Mouse (Mus musculus): ENCODE measurements around the gene Setd2. TPM values are rescaled to one million over a fixed set of nuclear protein-coding genes. Genes with fewer than 3 reads are reported as not detected.

Gene Setd2
- total RNA-seq, 1 experiment, result 78.9 TPM

GRCm38 (mm10) chr9:110533645-110534044 is 1.2 kb downstream of the Setd2 start:
- no peak for DNase-seq (ENCODE audit: low read depth, low spot score)
- Histone ChIP-seq H3K9ac (ENCODE audit: insufficient read depth, low read depth, low read length, poor library complexity, severe bottlenecking) (peak overlapping the region; percentile 49; the same call in 1 of the 2 replicates), H3K9me3 (ENCODE audit: control insufficient read depth, insufficient read depth, low read depth, low read length) (no peaks in the 10 kb centered on the region), H3K4me3 (ENCODE audit: insufficient read depth in 1 of 2, low read depth in 1 of 2, low read length in 2 of 2, poor library complexity in 1 of 2, severe bottlenecking in 1 of 2) (peak overlapping the region; percentile 94; a peak in 3 of 4 replicates), H3K27ac (ENCODE audit: insufficient read depth, low read depth, low read length, poor library complexity, severe bottlenecking) (no peak overlapping the region), H3K4me1 (ENCODE audit: control insufficient read depth in 2 of 2, insufficient read depth in 2 of 2, low read length in 2 of 2, poor library complexity in 1 of 2) (peaks cover 5 to 9% of the 10 kb centered on the region in 2 experiments; a peak in 3 of 4 replicates), H3K36me3 (ENCODE audit: control insufficient read depth, insufficient read depth, low read length, poor library complexity, severe bottlenecking) (no peaks in the 10 kb centered on the region)
- TF ChIP-seq ZC3H11A (IDR thresholded peaks at IDR 0.05; ENCODE audit: borderline replicate concordance, low read depth, low read length) (no peak), HCFC1 (IDR thresholded peaks at IDR 0.05; ENCODE audit: borderline replicate concordance, insufficient read depth, low read length) (no peak), ZNF384 (IDR thresholded peaks at IDR 0.05; ENCODE audit: low read depth, low read length) (no peak), MAFK (IDR thresholded peaks at IDR 0.05; ENCODE audit: insufficient read depth, low read depth, low read length) (no peak), CHD2 (IDR thresholded peaks at IDR 0.05; ENCODE audit: low read depth, low read length) (no peak)
- in situ Hi-C loops (cut with MboI; ENCODE audit: low sequenced_read_pairs in 2 of 2, unreplicated experiment in 2 of 2), result no loop called here

GRCm38 (mm10) chr9:110535114-110535513 is 2.7 kb downstream of the Setd2 start:
- Histone ChIP-seq H3K4me3 (ENCODE audit: insufficient read depth in 1 of 2, low read depth in 1 of 2, low read length in 2 of 2, poor library complexity in 1 of 2, severe bottlenecking in 1 of 2) (no peak overlapping the region), H3K27ac (ENCODE audit: insufficient read depth, low read depth, low read length, poor library complexity, severe bottlenecking) (no peak overlapping the region), H3K36me3 (ENCODE audit: control insufficient read depth, insufficient read depth, low read length, poor library complexity, severe bottlenecking) (no peaks in the 10 kb centered on the region), H3K9ac (ENCODE audit: insufficient read depth, low read depth, low read length, poor library complexity, severe bottlenecking) (no peak overlapping the region), H3K9me3 (ENCODE audit: control insufficient read depth, insufficient read depth, low read depth, low read length) (no peaks in the 10 kb centered on the region), H3K4me1 (ENCODE audit: control insufficient read depth in 2 of 2, insufficient read depth in 2 of 2, low read length in 2 of 2, poor library complexity in 1 of 2) (peaks cover 4 to 9% of the 10 kb centered on the region in 2 experiments; a peak in 3 of 4 replicates)
- in situ Hi-C loops (cut with MboI; ENCODE audit: low sequenced_read_pairs in 2 of 2, unreplicated experiment in 2 of 2), result no loop called here
- no peak for DNase-seq (ENCODE audit: low read depth, low spot score)
- no peak for TF ChIP-seq MAFK (IDR thresholded peaks at IDR 0.05; ENCODE audit: insufficient read depth, low read depth, low read length)
- no peak for TF ChIP-seq HCFC1 (IDR thresholded peaks at IDR 0.05; ENCODE audit: borderline replicate concordance, insufficient read depth, low read length)
- TF ChIP-seq CHD2 (IDR thresholded peaks at IDR 0.05; ENCODE audit: low read depth, low read length), result no peak
- TF ChIP-seq ZNF384 (IDR thresholded peaks at IDR 0.05; ENCODE audit: low read depth, low read length), result no peak
- TF ChIP-seq ZC3H11A (IDR thresholded peaks at IDR 0.05; ENCODE audit: borderline replicate concordance, low read depth, low read length), result no peak

- no peak for TF ChIP-seq MAFK (IDR thresholded peaks at IDR 0.05; ENCODE audit: insufficient read depth, low read depth, low read length)
- TF ChIP-seq ZC3H11A (IDR thresholded peaks at IDR 0.05; ENCODE audit: borderline replicate concordance, low read depth, low read length), result no peak
- TF ChIP-seq HCFC1 (IDR thresholded peaks at IDR 0.05; ENCODE audit: borderline replicate concordance, insufficient read depth, low read length), result no peak
- TF ChIP-seq CHD2 (IDR thresholded peaks at IDR 0.05; ENCODE audit: low read depth, low read length), result no peak
- no peak for TF ChIP-seq ZNF384 (IDR thresholded peaks at IDR 0.05; ENCODE audit: low read depth, low read length)
- Histone ChIP-seq H3K9me3 (ENCODE audit: control insufficient read depth, insufficient read depth, low read depth, low read length) (no peaks in the 10 kb centered on the region), H3K9ac (ENCODE audit: insufficient read depth, low read depth, low read length, poor library complexity, severe bottlenecking) (no peak overlapping the region), H3K4me1 (ENCODE audit: control insufficient read depth in 2 of 2, insufficient read depth in 2 of 2, low read length in 2 of 2, poor library complexity in 1 of 2) (peaks cover 2 to 6% of the 10 kb centered on the region in 2 experiments; a peak in 1 of 4 replicates), H3K27ac (ENCODE audit: insufficient read depth, low read depth, low read length, poor library complexity, severe bottlenecking) (no peak overlapping the region), H3K4me3 (ENCODE audit: insufficient read depth in 1 of 2, low read depth in 1 of 2, low read length in 2 of 2, poor library complexity in 1 of 2, severe bottlenecking in 1 of 2) (no peak overlapping the region), H3K36me3 (ENCODE audit: control insufficient read depth, insufficient read depth, low read length, poor library complexity, severe bottlenecking) (no peaks in the 10 kb centered on the region)
- in situ Hi-C loops (cut with MboI; ENCODE audit: low sequenced_read_pairs in 2 of 2, unreplicated experiment in 2 of 2), result no loop called here
- no peak for DNase-seq (ENCODE audit: low read depth, low spot score)
Measured at GRCm38 (mm10) chr9:110536636-110537035, 4.2 kb downstream of the Setd2 start.

- no peak overlapping the region for H3K4me3 ChIP-seq (ENCODE audit: insufficient read depth in 1 of 2, low read depth in 1 of 2, low read length in 2 of 2, poor library complexity in 1 of 2, severe bottlenecking in 1 of 2)
- H3K9me3 ChIP-seq (ENCODE audit: control insufficient read depth, insufficient read depth, low read depth, low read length), result no peaks in the 10 kb centered on the region
- no peak overlapping the region for H3K27ac ChIP-seq (ENCODE audit: insufficient read depth, low read depth, low read length, poor library complexity, severe bottlenecking)
- peaks cover 3 to 6% of the 10 kb centered on the region in 2 experiments; a peak in 2 of 4 replicates for H3K4me1 ChIP-seq (ENCODE audit: control insufficient read depth in 2 of 2, insufficient read depth in 2 of 2, low read length in 2 of 2, poor library complexity in 1 of 2)
- no peak for TF ChIP-seq CHD2 (IDR thresholded peaks at IDR 0.05; ENCODE audit: low read depth, low read length)
- no peak for TF ChIP-seq HCFC1 (IDR thresholded peaks at IDR 0.05; ENCODE audit: borderline replicate concordance, insufficient read depth, low read length)
- TF ChIP-seq ZNF384 (IDR thresholded peaks at IDR 0.05; ENCODE audit: low read depth, low read length), result no peak
- TF ChIP-seq MAFK (IDR thresholded peaks at IDR 0.05; ENCODE audit: insufficient read depth, low read depth, low read length), result no peak
- no peak for TF ChIP-seq ZC3H11A (IDR thresholded peaks at IDR 0.05; ENCODE audit: borderline replicate concordance, low read depth, low read length)
- H3K9ac ChIP-seq (ENCODE audit: insufficient read depth, low read depth, low read length, poor library complexity, severe bottlenecking), result no peak overlapping the region
- H3K36me3 ChIP-seq (ENCODE audit: control insufficient read depth, insufficient read depth, low read length, poor library complexity, severe bottlenecking), result no peaks in the 10 kb centered on the region; the same call in 1 of the 2 replicates
- DNase-seq (ENCODE audit: low read depth, low spot score), result no peak
- in situ Hi-C loops (cut with MboI; ENCODE audit: low sequenced_read_pairs in 2 of 2, unreplicated experiment in 2 of 2), result no loop called here
Measured at GRCm38 (mm10) chr9:110538511-110538910, 6.1 kb downstream of the Setd2 start.
